Mouse (Mus musculus): ENCODE measurements at regions not wholly inside any gene's neighbourhood (a gene's known extent, or its start where the extent isn't known, plus 50 kb on each side); places are given as distances from the start of the nearest gene placed in this dataset.

GRCm38 (mm10) chr8:109012655-109013054 is 481.2 kb upstream of the Pmfbp1 start:
- no peak for DNase-seq (ENCODE audit: low spot score)

- no peak for DNase-seq (ENCODE audit: low spot score)
These were observed 480.2 kb upstream of the Pmfbp1 start for GRCm38 (mm10) chr8:109013577-109013976.

- no peak for DNase-seq (ENCODE audit: low spot score)
These were observed 479.1 kb upstream of the Pmfbp1 start for GRCm38 (mm10) chr8:109014746-109015145.

GRCm38 (mm10) chr8:109019565-109019964 is 474.3 kb upstream of the Pmfbp1 start:
- no peak for DNase-seq (ENCODE audit: low spot score)

GRCm38 (mm10) chr8:109020102-109020501 is 473.7 kb upstream of the Pmfbp1 start:
- no peak for DNase-seq (ENCODE audit: low spot score)

GRCm38 (mm10) chr8:109027923-109028322 is 465.9 kb upstream of the Pmfbp1 start:
- no peak for DNase-seq (ENCODE audit: low spot score)

GRCm38 (mm10) chr8:109053608-109054007 is 440.2 kb upstream of the Pmfbp1 start:
- DNase-seq (ENCODE audit: low spot score), result no peak

GRCm38 (mm10) chr8:109059152-109059551 is 434.7 kb upstream of the Pmfbp1 start:
- no peak for DNase-seq (ENCODE audit: low spot score)

GRCm38 (mm10) chr8:109062376-109062775 is 431.5 kb upstream of the Pmfbp1 start:
- no peak for DNase-seq (ENCODE audit: low spot score)

- DNase-seq (ENCODE audit: low spot score), result no peak
These were observed 420.1 kb upstream of the Pmfbp1 start for GRCm38 (mm10) chr8:109073715-109074114.

GRCm38 (mm10) chr8:109075006-109075405 is 418.8 kb upstream of the Pmfbp1 start:
- no peak for DNase-seq (ENCODE audit: low spot score)

- DNase-seq (ENCODE audit: low spot score), result no peak
These were observed 414.6 kb upstream of the Pmfbp1 start for GRCm38 (mm10) chr8:109079223-109079622.

- DNase-seq (ENCODE audit: low spot score), result no peak
These were observed 412.5 kb upstream of the Pmfbp1 start for GRCm38 (mm10) chr8:109081295-109081694.

GRCm38 (mm10) chr8:109085134-109085533 is 408.7 kb upstream of the Pmfbp1 start:
- DNase-seq (ENCODE audit: low spot score), result no peak

- no peak for DNase-seq (ENCODE audit: low spot score)
These were observed 406.0 kb upstream of the Pmfbp1 start for GRCm38 (mm10) chr8:109087781-109088180.

- DNase-seq (ENCODE audit: low spot score), result no peak
These were observed 394.2 kb upstream of the Pmfbp1 start for GRCm38 (mm10) chr8:109099671-109100070.

GRCm38 (mm10) chr8:109101416-109101815 is 392.4 kb upstream of the Pmfbp1 start:
- no peak for DNase-seq (ENCODE audit: low spot score)

GRCm38 (mm10) chr8:109104798-109105326 is 389.0 kb upstream of the Pmfbp1 start:
- no peak for DNase-seq (ENCODE audit: low spot score)

GRCm38 (mm10) chr8:109105693-109106092 is 388.1 kb upstream of the Pmfbp1 start:
- DNase-seq (ENCODE audit: low spot score), result no peak

GRCm38 (mm10) chr8:109106971-109107370 is 386.9 kb upstream of the Pmfbp1 start:
- no peak for DNase-seq (ENCODE audit: low spot score)

- no peak for DNase-seq (ENCODE audit: low spot score)
These were observed 386.1 kb upstream of the Pmfbp1 start for GRCm38 (mm10) chr8:109107762-109108161.

GRCm38 (mm10) chr8:109109390-109109789 is 384.4 kb upstream of the Pmfbp1 start:
- no peak for DNase-seq (ENCODE audit: low spot score)

- DNase-seq (ENCODE audit: low spot score), result no peak
These were observed 372.1 kb upstream of the Pmfbp1 start for GRCm38 (mm10) chr8:109121776-109122175.

GRCm38 (mm10) chr8:109142495-109143158 is 351.2 kb upstream of the Pmfbp1 start:
- no peak for DNase-seq (ENCODE audit: low spot score)
